Mouse (Mus musculus) ovary, postnatal 10 days (tissue): ENCODE results near the gene Hoxa4.
A peak's percentile ranks its signal among the peaks of the same experiment; 100 is the strongest.

Experiments used
- DNase-seq: peaks from one replicate; pipeline ENCODE4 v3.0.0; 2022; ENCODE audit warnings: low spot score

The Hoxa4 gene

GRCm38 (mm10) chr6:52228475-52229465, 37.2 kb upstream of the Hoxa4 start:
- no peak for DNase-seq

GRCm38 (mm10) chr6:52227470-52228222, 36.1 kb upstream of the Hoxa4 start:
- DNase-seq, result no peak

- no peak for DNase-seq
Measured at GRCm38 (mm10) chr6:52226569-52227257, 35.2 kb upstream of the Hoxa4 start.

- DNase-seq, result no peak
Measured at GRCm38 (mm10) chr6:52225612-52226568, 34.3 kb upstream of the Hoxa4 start.

- no peak for DNase-seq
Measured at GRCm38 (mm10) chr6:52224895-52225611, 33.5 kb upstream of the Hoxa4 start.

GRCm38 (mm10) chr6:52223939-52224760, 32.6 kb upstream of the Hoxa4 start:
- no peak for DNase-seq

GRCm38 (mm10) chr6:52222729-52223128, 31.2 kb upstream of the Hoxa4 start:
- DNase-seq, result no peak

GRCm38 (mm10) chr6:52221993-52222685, 30.6 kb upstream of the Hoxa4 start:
- no peak for DNase-seq

- peak; percentile 94 for DNase-seq
Measured at GRCm38 (mm10) chr6:52221337-52221992, 29.9 kb upstream of the Hoxa4 start, which contains the start of gene Hoxa7. Gene Hoxa7 (minus strand): TSS chr6:52221854.

- no peak for DNase-seq
Measured at GRCm38 (mm10) chr6:52220865-52221310, 29.3 kb upstream of the Hoxa4 start.

- DNase-seq, result no peak
Measured at GRCm38 (mm10) chr6:52220003-52220864, 28.7 kb upstream of the Hoxa4 start.

- DNase-seq, result no peak
Measured at GRCm38 (mm10) chr6:52219234-52219942, 27.8 kb upstream of the Hoxa4 start.

- DNase-seq, result no peak
Measured at GRCm38 (mm10) chr6:52218643-52219215, 27.2 kb upstream of the Hoxa4 start.

- DNase-seq, result peak; percentile 1
Measured at GRCm38 (mm10) chr6:52217895-52218642, 26.5 kb upstream of the Hoxa4 start.

GRCm38 (mm10) chr6:52217459-52217768, 25.9 kb upstream of the Hoxa4 start:
- DNase-seq, result peak; percentile 55
